Mouse (Mus musculus): ENCODE measurements around the gene Map2k7.

GRCm38 (mm10) chr8:4227919-4228318 lies 10.6 kb upstream of the Map2k7 start:
- TF ChIP-seq EP300 (IDR thresholded peaks at IDR 0.05; ENCODE audit: insufficient read depth, low read depth, low read length) = no peak
- TF ChIP-seq CTCF (IDR thresholded peaks at IDR 0.05; ENCODE audit: low read depth, low read length) = no peak

Data from ES-Bruce4 (cell line).